Mouse (Mus musculus) ES-E14 (cell line): ENCODE data around the gene Cdca7l.
"Not testable (repeated sequence)": the region's sequence is repeated elsewhere in the genome, so short reads cannot be mapped to it uniquely, and the experiment has no call there.

Experiments
- CHD2 ChIP-seq: IDR thresholded peaks from 2 replicates; pipeline ENCODE4 v1.6.1; 2014; ENCODE audit warnings: mild to moderate bottlenecking, low read depth, low read length, inconsistent platforms
- ZC3H11A ChIP-seq: IDR thresholded peaks from 2 replicates; pipeline ENCODE4 v1.6.1; 2012; ENCODE audit warnings: low read depth, mild to moderate bottlenecking, inconsistent platforms, low read length, borderline replicate concordance

- TF ChIP-seq CHD2, ZC3H11A: not testable (repeated sequence)
Measured at GRCm38 (mm10) chr12:117803989-117804388, at the start of gene Cdca7l.
